Comparison of ENCODE assay signal across 20 mouse cellular contexts in the genomic region with DNA sequence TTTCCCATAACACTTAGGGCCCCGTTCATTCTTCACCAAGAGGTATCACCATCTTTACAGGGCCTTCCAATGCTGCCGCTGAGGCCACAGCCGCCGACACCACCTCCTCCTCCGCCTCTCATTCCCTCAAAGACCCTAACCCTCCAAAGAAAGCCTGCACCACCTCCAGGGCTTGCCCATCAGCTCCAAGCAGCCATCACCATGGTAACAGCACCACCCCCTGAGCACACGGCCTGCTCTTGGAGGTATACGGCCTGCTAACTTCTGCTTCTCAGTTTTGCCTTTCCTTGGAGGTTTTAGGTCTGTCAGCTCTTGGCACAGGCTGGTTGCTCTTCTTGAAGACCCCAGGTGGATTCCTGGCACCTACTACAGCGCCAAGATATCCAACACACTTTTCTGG. TPM values are rescaled to one million over a fixed set of nuclear protein-coding genes. Genes with fewer than 3 reads are reported as not detected.
DNase-seq lines count a peak whose midpoint lies in the region; ATAC-seq lines count a peak whose summit lies in the region.
"Had no signal": no experiment of that assay in that cellular context is flagged by ENCODE, and none has a peak within 500 bp of the region (broad histone marks: within the 10 kb centered on the region; RNA-seq: fewer than 3 reads in every experiment).

No protein-coding gene starts in this region.

- H3K4me1 ChIP-seq in hindbrain, embryonic 11.5 days (replicated peaks; ENCODE audit: control insufficient read depth, insufficient read depth, low read length) = no peaks in the 10 kb centered on the region
- H3K4me1 ChIP-seq in hindbrain, embryonic 13.5 days (replicated peaks) = peaks cover 20% of the 10 kb centered on the region
- no peaks in the 10 kb centered on the region for H3K4me1 ChIP-seq in hindbrain, embryonic 16.5 days (ENCODE audit: control insufficient read depth, insufficient read depth, low read depth, low read length)

- WGBS in hindbrain, embryonic 11.5 days = 40% methylated on average over 8 of the region's 8 CpGs
- WGBS in hindbrain, embryonic 13.5 days = 27% methylated on average over 8 of the region's 8 CpGs
- 35% methylated on average over 8 of the region's 8 CpGs for WGBS in hindbrain, embryonic 16.5 days

- H3K9ac ChIP-seq in hindbrain, embryonic 11.5 days (ENCODE audit: low read depth, low read length) = no peak overlapping the region
- H3K9ac ChIP-seq in hindbrain, embryonic 13.5 days = no peak overlapping the region
- no peak overlapping the region for H3K9ac ChIP-seq in hindbrain, embryonic 16.5 days (ENCODE audit: low read depth, low read length)
- H3K9ac ChIP-seq: embryonic facial prominence, embryonic 12.5 days; limb, embryonic 12.5 days; neural tube, embryonic 12.5 days; stomach, embryonic 15.5 days had no signal

- H3K9me3 ChIP-seq in hindbrain, embryonic 11.5 days (ENCODE audit: control insufficient read depth, low read length) = no peaks in the 10 kb centered on the region
- no peaks in the 10 kb centered on the region for H3K9me3 ChIP-seq in hindbrain, embryonic 13.5 days
- no peaks in the 10 kb centered on the region for H3K9me3 ChIP-seq in hindbrain, embryonic 16.5 days (ENCODE audit: control insufficient read depth, low read length)
- H3K9me3 ChIP-seq: embryonic facial prominence, embryonic 12.5 days; G1E; limb, embryonic 12.5 days; neural tube, embryonic 12.5 days; stomach, embryonic 15.5 days had no signal

- ATAC-seq in hindbrain, embryonic 11.5 days (ENCODE audit: low FRiP score) = peak; percentile 69; the same call in 1 of the 2 replicates
- ATAC-seq in hindbrain, embryonic 13.5 days (ENCODE audit: low FRiP score) = no peak
- ATAC-seq in erythroblast, adult 5-6 weeks (replicated peaks; ENCODE audit: low FRiP score, poor library complexity, severe bottlenecking) = 0 out of 2 replicates have a peak, but pooled peaks have one; percentile 58
- ATAC-seq in hindbrain, embryonic 16.5 days = peak; percentile 56

- no peak overlapping the region for H3K27ac ChIP-seq in hindbrain, embryonic 11.5 days (ENCODE audit: low read depth, low read length)
- H3K27ac ChIP-seq in hindbrain, embryonic 13.5 days = no peak overlapping the region
- H3K27ac ChIP-seq in hindbrain, embryonic 16.5 days (ENCODE audit: low read depth, low read length) = no peak overlapping the region
- H3K27ac ChIP-seq: embryonic facial prominence, embryonic 12.5 days; kidney, postnatal 0 days; left cerebral cortex, adult 2 months; limb, embryonic 12.5 days; neural tube, embryonic 12.5 days; stomach, embryonic 15.5 days had no signal

- no peaks in the 10 kb centered on the region for H3K36me3 ChIP-seq in hindbrain, embryonic 11.5 days (ENCODE audit: control insufficient read depth, insufficient read depth, low read length)
- peaks cover 15% of the 10 kb centered on the region for H3K36me3 ChIP-seq in hindbrain, embryonic 13.5 days
- peaks cover 3% of the 10 kb centered on the region for H3K36me3 ChIP-seq in hindbrain, embryonic 16.5 days (ENCODE audit: control insufficient read depth, insufficient read depth, low read length)
- H3K36me3 ChIP-seq: embryonic facial prominence, embryonic 12.5 days; stomach, embryonic 15.5 days had no signal

- peak; percentile 37 for DNase-seq in hindbrain, embryonic 11.5 days (ENCODE audit: low spot score)
- DNase-seq in ES-CJ7 (ENCODE audit: low read depth, low spot score) = peak; percentile 30
- no peak for DNase-seq in kidney, postnatal 25 days
- no peak for DNase-seq in ovary, postnatal 36 days (ENCODE audit: low spot score)
- DNase-seq: adrenal gland, postnatal 36 days; cerebellum, postnatal 10 days; gastrocnemius, postnatal 14 days; heart, postnatal 10 days; lung, postnatal 14 days; thymus, postnatal 14 days had no signal

- no peak overlapping the region for H3K4me2 ChIP-seq in hindbrain, embryonic 11.5 days (replicated peaks; ENCODE audit: low read depth, low read length)
- H3K4me2 ChIP-seq in hindbrain, embryonic 13.5 days = no peak overlapping the region
- no peak overlapping the region for H3K4me2 ChIP-seq in hindbrain, embryonic 16.5 days (ENCODE audit: low read length)
- H3K4me2 ChIP-seq: embryonic facial prominence, embryonic 12.5 days; limb, embryonic 12.5 days; neural tube, embryonic 12.5 days; stomach, embryonic 15.5 days had no signal

- H3K4me3 ChIP-seq in hindbrain, embryonic 11.5 days (ENCODE audit: low read depth, low read length) = no peak overlapping the region
- H3K4me3 ChIP-seq in hindbrain, embryonic 13.5 days = no peak overlapping the region
- no peak overlapping the region for H3K4me3 ChIP-seq in hindbrain, embryonic 16.5 days (ENCODE audit: low read length)
- H3K4me3 ChIP-seq: embryonic facial prominence, embryonic 12.5 days; left cerebral cortex, adult 2 months; limb, embryonic 12.5 days; neural tube, embryonic 12.5 days; stomach, embryonic 15.5 days had no signal

- no peaks in the 10 kb centered on the region; the same call in 1 of the 2 replicates for H3K27me3 ChIP-seq in hindbrain, embryonic 11.5 days (ENCODE audit: control insufficient read depth, insufficient read depth, low read length)
- H3K27me3 ChIP-seq in hindbrain, embryonic 13.5 days = no peaks in the 10 kb centered on the region
- H3K27me3 ChIP-seq in hindbrain, embryonic 16.5 days (replicated peaks; ENCODE audit: control insufficient read depth, insufficient read depth, low read length) = no peaks in the 10 kb centered on the region
- H3K27me3 ChIP-seq: embryonic facial prominence, embryonic 12.5 days; limb, embryonic 12.5 days; neural tube, embryonic 12.5 days; stomach, embryonic 15.5 days had no signal

RNA-seq across cellular contexts. Expression of a gene that starts 33.9 kb away (rescaled TPM):
- polyA plus RNA-seq in hindbrain, embryonic 11.5 days (2014; fragmentation: Nextera tagmentation; extraction: Ambion mirVana) = 14.1 and 16.8 TPM in 2 replicates
- polyA plus RNA-seq in hindbrain, embryonic 13.5 days (2015; fragmentation: Nextera tagmentation; extraction: Ambion mirVana) = 23.0 and 23.4 TPM in 2 replicates
- 1.2 and 3.3 TPM in 2 replicates for total RNA-seq in erythroblast, adult 5-6 weeks (2015; ENCODE audit: low replicate concordance)
- 5.3 TPM in 2 replicates for total RNA-seq in erythroblast, adult 5-6 weeks (2017; ENCODE audit: low replicate concordance)
- polyA plus RNA-seq in hindbrain, embryonic 16.5 days (2015; fragmentation: Nextera tagmentation; extraction: Ambion mirVana) = 41.2 and 42.5 TPM in 2 replicates

Comparison
In these comparisons a context has a peak if more than half of its experiments do, and no peak if none do; other contexts are left out.
1. DNase-seq: peak in hindbrain, embryonic 11.5 days (single experiment) and ES-CJ7 (single experiment); none in kidney, postnatal 25 days (0 of 2) and ovary, postnatal 36 days (single experiment).